Mouse (Mus musculus): ENCODE results near the gene Ism2.
"Not testable (repeated sequence)": the region's sequence is repeated elsewhere in the genome, so short reads cannot be mapped to it uniquely, and the experiment has no call there.

Gene Ism2

GRCm38 (mm10) chr12:87299657-87300440, at the start of gene Ism2:
TSS of gene Ism2 (minus strand) at chr12:87299705.
- DNase-seq = peak; percentile 23 to 60

- no peak for DNase-seq
These were observed 48.5 kb upstream of the Ism2 start for GRCm38 (mm10) chr12:87348029-87348428.

GRCm38 (mm10) chr12:87347511-87347910, 48.0 kb upstream of the Ism2 start:
- no peak for DNase-seq

- DNase-seq = no peak
These were observed 43.6 kb upstream of the Ism2 start for GRCm38 (mm10) chr12:87343084-87343605.

GRCm38 (mm10) chr12:87338082-87338481, 38.6 kb upstream of the Ism2 start:
- no peak for DNase-seq

GRCm38 (mm10) chr12:87334886-87335285, 35.4 kb upstream of the Ism2 start:
- DNase-seq = peak; percentile 50 to 68

GRCm38 (mm10) chr12:87333794-87334193, 34.3 kb upstream of the Ism2 start:
- no peak for DNase-seq

- peak; percentile 53 to 75 for DNase-seq
These were observed 33.0 kb upstream of the Ism2 start for GRCm38 (mm10) chr12:87332511-87332910.

GRCm38 (mm10) chr12:87331908-87332307, 32.4 kb upstream of the Ism2 start:
- peak; percentile 17 to 23 for DNase-seq

GRCm38 (mm10) chr12:87331053-87331456, 31.6 kb upstream of the Ism2 start:
- peak; percentile 58 to 83 for DNase-seq

- no peak for DNase-seq
These were observed 30.7 kb upstream of the Ism2 start for GRCm38 (mm10) chr12:87330213-87330612.

- DNase-seq = no peak
These were observed 28.5 kb upstream of the Ism2 start for GRCm38 (mm10) chr12:87328025-87328424.

GRCm38 (mm10) chr12:87327610-87328009, 28.1 kb upstream of the Ism2 start:
- peak; percentile 32 to 40 for DNase-seq

- no peak for DNase-seq
These were observed 25.9 kb upstream of the Ism2 start for GRCm38 (mm10) chr12:87325452-87325851.

GRCm38 (mm10) chr12:87319229-87319628, 19.7 kb upstream of the Ism2 start:
- no peak for DNase-seq

- DNase-seq = no peak
These were observed 18.4 kb upstream of the Ism2 start for GRCm38 (mm10) chr12:87317951-87318350.

- DNase-seq = no peak
These were observed 13.6 kb upstream of the Ism2 start for GRCm38 (mm10) chr12:87313098-87313497.

GRCm38 (mm10) chr12:87306584-87306844, 7.0 kb upstream of the Ism2 start:
- DNase-seq = not testable (repeated sequence)

GRCm38 (mm10) chr12:87305767-87306583, 6.5 kb upstream of the Ism2 start:
- DNase-seq = peak; percentile 68 to 82

GRCm38 (mm10) chr12:87301189-87301588, 1.7 kb upstream of the Ism2 start:
- no peak for DNase-seq

- peak in 1 of 2 experiments; percentile 25 for DNase-seq
These were observed 861 bp upstream of the Ism2 start for GRCm38 (mm10) chr12:87300441-87300690.

GRCm38 (mm10) chr12:87299037-87299656, 358 bp downstream of the Ism2 start:
- DNase-seq = peak in 1 of 2 experiments; percentile 63

GRCm38 (mm10) chr12:87293934-87294333, 5.6 kb downstream of the Ism2 start:
- no peak for DNase-seq

- DNase-seq = no peak
These were observed 10.4 kb downstream of the Ism2 start for GRCm38 (mm10) chr12:87289100-87289499.

Measured in cerebellum, postnatal 10 days (tissue).